8 mouse cellular contexts compared by ENCODE assay signal in the genomic region with DNA sequence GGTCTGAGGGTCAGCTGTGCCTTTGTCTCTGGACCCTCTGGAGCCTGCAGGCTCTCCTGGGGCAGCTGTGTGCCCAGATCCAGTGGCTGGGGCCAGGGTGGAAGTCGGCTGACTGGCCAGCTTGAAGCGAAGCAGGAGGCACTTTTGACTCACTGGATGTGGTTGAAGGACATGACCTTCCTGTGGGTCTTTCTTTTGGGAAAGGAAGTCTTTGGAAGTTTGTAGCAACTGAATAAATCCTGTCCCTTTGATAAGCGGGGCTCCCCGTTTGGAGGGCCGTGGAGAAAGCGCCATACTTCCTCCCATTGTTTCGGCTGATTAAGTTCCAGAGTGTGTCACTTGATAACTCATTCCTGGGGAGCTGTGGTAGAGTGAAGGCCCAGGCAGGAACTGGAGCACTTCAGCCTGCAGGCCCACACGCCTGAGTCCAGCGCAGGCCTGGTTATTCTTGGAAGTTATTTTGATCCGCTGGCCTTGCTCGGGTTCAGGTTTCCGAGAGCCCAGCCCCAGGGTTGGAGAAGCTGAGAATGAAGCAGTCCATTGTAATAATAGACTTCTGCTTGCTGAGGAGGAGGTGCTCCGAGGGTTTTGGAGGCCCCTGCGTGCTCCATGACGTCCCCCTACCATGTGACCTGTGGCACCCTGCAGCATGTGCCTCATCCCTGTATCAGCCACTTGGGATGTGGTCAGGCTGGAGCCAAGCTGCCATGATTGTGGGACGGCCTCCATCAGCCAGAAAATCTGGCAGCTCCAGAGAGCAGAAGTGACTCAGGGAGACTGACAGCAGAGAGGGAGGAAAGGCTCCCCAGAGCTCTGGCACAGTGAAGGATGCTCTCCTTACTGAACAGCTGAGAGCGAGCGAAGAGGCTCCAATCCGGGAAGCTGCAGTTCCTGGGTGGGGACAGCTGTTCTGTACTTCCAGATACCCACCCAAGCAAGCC.
DNase-seq lines count a peak whose midpoint lies in the region; ATAC-seq and TF ChIP-seq lines count a peak whose summit lies in the region.

No protein-coding gene starts in this region.

- no peak overlapping the region; the same call in 1 of the 2 replicates for H3K4me2 ChIP-seq in hindbrain, embryonic 12.5 days (replicated peaks)
- no peak overlapping the region for H3K4me2 ChIP-seq in stomach, postnatal 0 days (replicated peaks; ENCODE audit: low read depth)

- no peaks in the 10 kb centered on the region for H3K36me3 ChIP-seq in E14TG2a.4 (ENCODE audit: insufficient read depth, low read length)
- no peaks in the 10 kb centered on the region for H3K36me3 ChIP-seq in hindbrain, embryonic 12.5 days
- no peaks in the 10 kb centered on the region for H3K36me3 ChIP-seq in stomach, postnatal 0 days (ENCODE audit: control insufficient read depth, insufficient read depth, low read length)

- H3K9ac ChIP-seq in hindbrain, embryonic 12.5 days, result no peak overlapping the region
- no peak overlapping the region for H3K9ac ChIP-seq in stomach, postnatal 0 days (ENCODE audit: low read length)

- TF ChIP-seq EP300 in stomach, postnatal 0 days (optimal IDR thresholded peaks at IDR 0.05), result no peak

- H3K9me3 ChIP-seq in E14TG2a.4 (ENCODE audit: low read length), result peaks cover 6% of the 10 kb centered on the region
- no peaks in the 10 kb centered on the region for H3K9me3 ChIP-seq in hindbrain, embryonic 12.5 days (replicated peaks)
- no peaks in the 10 kb centered on the region for H3K9me3 ChIP-seq in stomach, postnatal 0 days (ENCODE audit: control insufficient read depth, low read length)

- H3K4me3 ChIP-seq in E14TG2a.4 (replicated peaks; ENCODE audit: low read length), result peak overlapping the region; percentile 50
- no peak overlapping the region for H3K4me3 ChIP-seq in hindbrain, embryonic 12.5 days
- no peak overlapping the region for H3K4me3 ChIP-seq in stomach, postnatal 0 days (ENCODE audit: low read depth, low read length)

- DNase-seq in cerebellum, adult 8-10 months, result peak; percentile 32
- DNase-seq in frontal cortex, postnatal 10 days (ENCODE audit: low spot score in 2 of 2), result peak; percentile 43 to 66
- DNase-seq in layer of hippocampus, postnatal 14 days (ENCODE audit: low spot score in 2 of 2), result peak; percentile 69 to 80
- DNase-seq in lung, postnatal 10 days, result peak; percentile 68
- DNase-seq in stomach, postnatal 0 days (ENCODE audit: low spot score), result peak; percentile 29

- peaks cover 39% of the 10 kb centered on the region for H3K4me1 ChIP-seq in E14TG2a.4 (replicated peaks; ENCODE audit: low read depth, low read length)
- H3K4me1 ChIP-seq in hindbrain, embryonic 12.5 days, result peaks cover 20% of the 10 kb centered on the region
- no peaks in the 10 kb centered on the region for H3K4me1 ChIP-seq in stomach, postnatal 0 days (replicated peaks; ENCODE audit: control insufficient read depth, insufficient read depth)

- no peak for TF ChIP-seq CTCF in E14TG2a.4 (conservative IDR thresholded peaks at IDR 0.05; ENCODE audit: low read length)
- no peak for TF ChIP-seq CTCF in stomach, postnatal 0 days (IDR thresholded peaks at IDR 0.05; ENCODE audit: low read depth)

- ATAC-seq in hindbrain, embryonic 12.5 days (ENCODE audit: low FRiP score), result peak; percentile 40; the same call in 1 of the 2 replicates
- peak; percentile 77 for ATAC-seq in stomach, postnatal 0 days (ENCODE audit: low FRiP score, low TSS enrichment)
- no peak for ATAC-seq in activated CD4-positive, CD25-positive, alpha-beta regulatory T cell, adult 4 months

- peaks cover 2% of the 10 kb centered on the region; the same call in 1 of the 2 replicates for H3K27me3 ChIP-seq in E14TG2a.4 (ENCODE audit: insufficient read depth, low read length)
- no peaks in the 10 kb centered on the region for H3K27me3 ChIP-seq in hindbrain, embryonic 12.5 days
- no peaks in the 10 kb centered on the region for H3K27me3 ChIP-seq in stomach, postnatal 0 days (ENCODE audit: control insufficient read depth, insufficient read depth, low read length)

- peak overlapping the region; percentile 66 for H3K27ac ChIP-seq in hindbrain, embryonic 12.5 days
- peak overlapping the region; percentile 9; the same call in 1 of the 2 replicates for H3K27ac ChIP-seq in stomach, postnatal 0 days (replicated peaks)

- 44% methylated on average over 19 of the region's 19 CpGs for WGBS in hindbrain, embryonic 12.5 days
- 55% methylated on average over 19 of the region's 19 CpGs for WGBS in stomach, postnatal 0 days
